Mouse (Mus musculus) olfactory bulb, adult 2 months (tissue): ENCODE results near the gene Ptgfr.

Experiments
- CTCF ChIP-seq: fragments of 200-500 bp; IDR thresholded peaks from 2 replicates; pipeline ENCODE4 v1.5.1; 2012; ENCODE audit warnings: low read depth, mild to moderate bottlenecking, low read length, moderate library complexity; ENCODE audit not compliant: insufficient read depth
- POLR2A ChIP-seq: fragments of 200-500 bp; IDR thresholded peaks from 2 replicates; pipeline ENCODE4 v1.6.1; 2012; ENCODE audit warnings: mild to moderate bottlenecking, low read depth, low read length, moderate library complexity; ENCODE audit not compliant: insufficient read depth

GRCm38 (mm10) chr3:151748514-151748913 is 88.9 kb downstream of the Ptgfr start:
- TF ChIP-seq CTCF, result no peak
- TF ChIP-seq POLR2A, result no peak
